Mouse (Mus musculus): Measurements from ENCODE around the gene Gm1123.

Gm1123 gene

DNA sequence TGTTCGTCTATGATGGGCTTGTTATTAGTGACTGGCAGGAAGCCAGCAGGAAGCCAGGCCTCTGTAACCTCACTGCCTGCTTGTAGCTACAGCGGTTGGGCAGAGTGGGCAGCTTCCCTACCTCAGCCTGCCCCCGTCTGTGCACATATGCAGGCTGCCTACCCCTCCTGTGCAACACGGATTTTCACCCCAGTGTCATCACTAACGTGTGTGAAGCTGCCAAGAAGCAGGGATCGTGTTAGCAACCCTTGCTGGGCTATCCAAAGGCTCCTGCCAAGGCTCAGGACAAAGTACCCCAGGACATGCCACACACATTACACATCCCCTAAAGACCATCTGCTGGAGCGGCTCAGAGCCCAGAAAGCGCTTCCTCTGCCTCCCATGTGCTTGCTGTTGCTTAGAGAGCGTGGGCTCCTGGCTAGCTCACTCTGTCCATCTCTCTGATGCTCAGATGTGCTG is 35.6 kb downstream of the Gm1123 start:
- DNase-seq = peak; percentile 74

- no peak for DNase-seq
Measured at GRCm38 (mm10) chr9:98994103-98994502, 41.4 kb downstream of the Gm1123 start.

DNA sequence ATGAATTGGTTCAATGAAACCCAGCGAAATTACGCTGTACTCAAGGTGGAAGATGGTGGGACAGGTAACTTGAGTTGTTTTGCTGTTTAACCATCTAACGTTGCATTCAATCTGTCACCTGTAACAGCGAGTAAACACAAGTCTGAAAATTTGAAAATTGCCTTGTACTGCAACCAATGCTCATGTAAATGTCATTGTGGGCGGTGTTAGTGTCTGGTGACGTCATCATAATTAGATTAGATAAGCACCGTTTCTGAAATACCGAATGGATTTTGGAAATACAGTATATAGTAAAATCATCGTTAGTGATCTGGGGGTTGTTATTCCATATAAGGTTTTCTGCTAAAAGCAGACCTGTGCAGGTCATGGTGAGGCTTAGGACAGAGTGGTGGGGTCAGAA is 48.4 kb downstream of the Gm1123 start:
- DNase-seq = no peak

- DNase-seq = no peak
Measured at GRCm38 (mm10) chr9:98986476-98987096, 48.9 kb downstream of the Gm1123 start.

GRCm38 (mm10) chr9:98985800-98986475 is 49.6 kb downstream of the Gm1123 start, which contains the start of gene Faim:
Gene Faim (plus strand): TSS chr9:98986373.
- peak; percentile 99 for DNase-seq

DNA sequence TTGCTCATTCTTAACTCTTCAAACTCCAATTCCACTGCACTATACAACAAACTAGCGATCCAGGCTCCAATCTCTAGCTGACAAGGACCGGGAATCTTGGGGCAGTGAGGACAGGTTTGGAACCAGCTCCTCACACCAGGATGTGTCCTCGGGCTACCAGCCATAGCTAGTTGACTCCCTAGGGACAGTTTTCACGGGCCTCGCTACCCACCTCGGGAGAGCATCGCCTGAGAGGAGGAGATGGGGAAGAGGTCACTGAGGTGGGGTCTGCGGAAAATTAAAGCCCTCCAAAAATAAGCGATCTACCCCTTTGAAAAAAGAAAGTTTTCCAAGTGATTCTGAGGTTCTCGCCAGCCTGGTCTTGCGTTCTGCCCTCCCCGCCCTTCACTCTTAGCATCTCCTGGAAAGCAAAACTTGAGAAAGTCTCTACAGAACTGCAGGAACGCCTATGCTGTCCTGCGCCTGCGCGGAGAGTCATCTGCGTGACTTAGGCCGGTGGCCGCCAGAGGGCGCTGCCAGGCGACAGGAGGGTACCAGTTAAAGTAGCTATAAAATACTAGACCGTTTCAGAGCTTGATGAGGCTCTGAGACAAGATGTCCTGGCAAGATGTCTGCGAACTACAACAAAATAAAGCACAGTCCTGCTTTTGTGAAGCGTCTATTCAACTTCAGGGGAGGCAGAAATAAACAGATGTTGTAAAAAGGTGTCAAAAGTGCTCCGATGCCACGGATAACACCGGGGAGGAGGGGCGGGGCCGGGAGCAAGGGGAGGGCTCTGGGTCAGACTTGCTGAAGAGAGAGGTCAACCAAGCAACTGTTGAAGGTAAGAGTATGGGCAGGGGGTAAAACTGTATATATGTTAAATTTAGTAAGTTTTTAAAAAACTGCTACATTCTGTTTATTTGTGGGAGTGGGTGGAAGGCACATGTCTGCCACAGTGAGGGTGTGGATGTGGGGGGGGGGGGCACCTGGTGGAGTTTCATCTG is 55.8 kb downstream of the Gm1123 start:
- DNase-seq = peak; percentile 83

GRCm38 (mm10) chr9:98976520-98976919 is 59.0 kb downstream of the Gm1123 start:
- no peak for DNase-seq

GRCm38 (mm10) chr9:98976081-98976480 is 59.4 kb downstream of the Gm1123 start:
- DNase-seq = no peak

DNA sequence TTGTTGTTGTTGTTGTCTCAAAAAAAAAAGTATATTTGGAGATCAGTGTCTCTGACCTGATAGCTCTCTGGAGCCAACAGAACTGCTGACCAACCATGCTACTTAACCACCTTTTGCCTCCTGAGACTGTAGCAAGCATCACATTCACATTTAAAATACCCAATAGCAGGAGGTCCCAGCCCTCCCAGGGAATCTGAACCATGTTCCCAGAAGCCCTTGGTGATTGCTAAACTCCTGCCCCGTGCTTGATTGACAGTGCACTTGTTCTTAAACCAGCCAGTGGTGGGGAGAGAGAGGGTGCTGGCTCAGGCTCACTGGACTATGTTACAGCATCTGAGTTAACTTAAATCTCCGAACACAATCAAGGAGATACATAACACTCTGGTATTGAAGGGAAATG is 60.6 kb downstream of the Gm1123 start:
- DNase-seq = no peak

DNA sequence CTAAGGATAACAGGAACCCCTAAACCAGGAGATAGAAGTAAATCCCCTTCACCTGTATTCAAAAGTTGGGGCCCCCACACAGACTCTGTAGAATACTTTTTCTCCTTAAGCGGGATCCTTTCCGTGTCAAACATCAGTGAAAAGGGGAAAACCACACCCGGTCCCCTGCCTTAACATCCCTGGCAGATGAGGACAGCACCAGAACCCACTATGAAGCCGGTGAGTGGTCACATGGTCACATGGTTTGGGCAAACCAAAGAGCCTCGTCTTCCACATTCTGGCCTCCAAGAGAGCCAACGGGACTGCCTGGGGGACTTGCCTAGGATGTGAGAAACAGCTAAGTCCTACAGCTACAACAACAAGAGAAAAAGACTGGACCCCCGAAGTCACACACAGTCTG is 62.0 kb downstream of the Gm1123 start:
- DNase-seq = no peak

GRCm38 (mm10) chr9:98973101-98973521 is 62.4 kb downstream of the Gm1123 start:
- no peak for DNase-seq

- no peak for DNase-seq
Measured at GRCm38 (mm10) chr9:98965084-98965483, 70.4 kb downstream of the Gm1123 start.

- DNase-seq = no peak
Measured at GRCm38 (mm10) chr9:98963661-98964060, 71.9 kb downstream of the Gm1123 start.

DNA sequence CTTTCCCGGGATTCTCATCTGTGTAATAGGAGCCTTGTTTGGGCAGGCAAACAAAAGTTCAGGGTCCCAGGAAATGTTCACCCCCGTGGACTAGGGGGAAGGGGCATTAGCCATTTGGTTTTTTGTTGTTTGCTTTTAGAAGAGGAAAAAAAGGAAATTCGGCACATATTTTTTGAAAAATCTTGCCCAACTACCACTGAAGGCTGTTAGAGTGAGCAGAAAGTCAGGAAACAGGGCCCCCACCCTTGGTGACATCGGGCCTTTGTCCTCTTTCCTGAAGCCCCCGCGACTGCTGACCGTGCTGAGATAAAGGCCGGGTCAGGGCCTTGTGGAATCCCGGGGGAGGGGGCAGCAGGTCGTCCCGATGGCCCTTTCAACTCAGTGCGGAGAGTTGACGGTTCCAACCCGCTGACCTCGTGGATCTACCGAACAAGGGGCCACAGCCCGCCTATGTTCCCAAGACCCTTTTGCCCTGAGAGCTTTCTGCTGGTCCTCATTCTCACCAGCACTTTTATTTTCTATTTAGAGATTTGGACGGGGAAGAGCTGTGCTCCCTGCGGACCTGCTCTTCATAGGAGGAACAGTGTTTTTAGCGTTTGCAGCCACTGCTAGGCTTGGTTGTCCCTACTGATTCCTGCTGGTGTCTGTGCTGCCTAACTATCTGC is 72.9 kb downstream of the Gm1123 start:
- DNase-seq = no peak

GRCm38 (mm10) chr9:98961591-98962477 is 73.7 kb downstream of the Gm1123 start:
- no peak for DNase-seq

DNA sequence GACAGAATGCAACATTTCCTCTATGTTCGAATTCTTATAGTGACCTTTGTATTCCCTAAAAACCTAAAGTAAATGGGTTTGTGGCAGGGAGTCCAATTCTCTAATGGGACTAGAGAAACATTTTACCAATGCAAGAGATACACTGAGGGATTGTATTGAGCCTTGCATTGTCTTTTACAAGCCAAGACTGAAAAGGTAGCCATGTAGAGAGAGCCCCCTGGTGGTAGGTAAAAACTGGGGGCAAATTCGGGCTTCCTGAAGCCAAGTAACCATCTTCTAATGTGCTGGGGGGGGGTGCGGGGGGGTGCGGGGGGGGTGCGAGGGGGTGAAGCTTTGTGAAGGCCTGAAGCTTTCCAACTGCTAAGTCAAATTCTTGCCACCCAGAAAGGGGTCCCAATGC is 75.2 kb downstream of the Gm1123 start:
- no peak for DNase-seq

GRCm38 (mm10) chr9:98959851-98960250 is 75.7 kb downstream of the Gm1123 start:
- no peak for DNase-seq

GRCm38 (mm10) chr9:98958628-98959027 is 76.9 kb downstream of the Gm1123 start:
- no peak for DNase-seq

DNA sequence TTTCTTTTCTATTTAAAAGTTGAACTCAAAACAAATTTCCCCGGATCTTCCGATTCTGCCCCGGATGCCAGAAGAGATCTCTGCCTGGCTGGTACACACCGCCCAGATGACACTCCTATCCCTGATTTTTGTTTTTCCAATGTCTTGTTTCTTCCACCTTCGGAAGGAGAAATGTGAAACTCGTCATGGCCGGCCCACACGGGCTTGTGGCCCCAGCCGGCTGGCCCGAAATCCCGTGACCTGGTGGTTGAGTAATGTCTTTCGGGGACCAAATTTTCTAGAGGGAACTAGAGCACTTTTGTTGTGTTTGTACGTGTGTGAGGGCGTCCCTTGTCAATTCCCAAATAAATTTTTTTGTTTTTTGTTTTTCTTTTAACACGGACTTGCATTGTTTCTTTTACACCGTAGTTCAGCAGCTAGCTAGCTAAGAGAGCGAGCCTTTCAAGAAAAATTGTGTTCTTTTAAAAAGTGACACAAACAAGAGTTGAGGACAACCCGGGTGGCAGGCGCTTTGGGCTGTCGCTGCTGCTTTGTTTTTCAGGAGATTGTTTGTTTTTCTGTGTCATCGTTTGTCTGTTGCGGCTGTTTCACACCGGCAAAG is 77.7 kb downstream of the Gm1123 start:
- no peak for DNase-seq
